Mouse (Mus musculus) lung, embryonic 14.5 days (tissue): Measurements from ENCODE around the gene Calcr. TPM values are rescaled to one million over a fixed set of nuclear protein-coding genes. Genes with fewer than 3 reads are reported as not detected.
"Not testable (repeated sequence)": the region's sequence is repeated elsewhere in the genome, so short reads cannot be mapped to it uniquely, and the experiment has no call there.

ENCODE experiments used
- ATAC-seq: fragments of 200-750 bp; cut with Nextera tagmentation; 2 replicates; pipeline ENCODE4 v1.8.0; 2017; ENCODE audit warnings: mild to moderate bottlenecking, moderate TSS enrichment, moderate library complexity; ENCODE audit not compliant: insufficient read depth
- DNase-seq: peaks from one replicate; pipeline ENCODE4 v3.0.0-alpha.2; 2015
- H3K27ac ChIP-seq: fragments of 300-500 bp; sonication (generic); 2 replicates; pipeline ENCODE4 v1.5.1; 2014; ENCODE audit warnings: low read depth, mild to moderate bottlenecking, moderate library complexity
- H3K27me3 ChIP-seq: fragments of 300-500 bp; sonication (generic); 2 replicates; pipeline ENCODE4 v1.6.1; 2014; ENCODE audit warnings: low read length, control low read depth; ENCODE audit not compliant: insufficient read depth
- H3K36me3 ChIP-seq: fragments of 300-500 bp; sonication (generic); 2 replicates; pipeline ENCODE4 v1.6.1; 2014; ENCODE audit warnings: control low read depth; ENCODE audit not compliant: insufficient read depth
- H3K4me1 ChIP-seq: fragments of 300-500 bp; sonication (generic); 2 replicates; pipeline ENCODE4 v1.6.1; 2014; ENCODE audit warnings: antibody characterized with exemption, control low read depth; ENCODE audit not compliant: insufficient read depth
- H3K4me2 ChIP-seq: fragments of 300-500 bp; sonication (generic); 2 replicates; pipeline ENCODE4 v1.6.1; 2014; ENCODE audit warnings: mild to moderate bottlenecking
- H3K4me3 ChIP-seq: fragments of 300-500 bp; sonication (generic); 2 replicates; pipeline ENCODE4 v1.5.1; 2014; ENCODE audit warnings: low read depth, low read length
- H3K9ac ChIP-seq: fragments of 300-500 bp; sonication (generic); 2 replicates; pipeline ENCODE4 v1.6.1; 2014
- H3K9me3 ChIP-seq: fragments of 300-500 bp; sonication (generic); 2 replicates; pipeline ENCODE4 v1.6.1; 2016; ENCODE audit warnings: low read depth, low read length, control low read depth
- CTCF ChIP-seq: IDR thresholded peaks from 2 replicates; pipeline ENCODE4 v1.5.1; 2016; ENCODE audit warnings: antibody characterized with exemption, low read depth
- WGBS: fragments of 180-500 bp; shearing (Covaris S2); extraction: QIAGEN DNeasy Blood & Tissue Kit; methylation state at CpG from one replicate; pipeline ENCODE4 v1.1.7; 2014; 5-methylcytosine and 5-hydroxymethylcytosine counted together
- polyA plus RNA-seq: library from polyadenylated mRNA; unstranded; fragments of >200 nt; fragmentation: Nextera tagmentation; extraction: Ambion mirVana; gene quantifications from 2 replicates; pipeline ENCODE4 v1.2.1, GENCODE M21; 2014

Calcr gene
- polyA plus RNA-seq, 1 experiment from 2014 or later: 0.37 TPM

GRCm38 (mm10) chr6:3741296-3741695 is 23.2 kb downstream of the Calcr start:
- ATAC-seq: no peak
- no peak overlapping the region for H3K4me3 ChIP-seq
- peak; percentile 11 for DNase-seq
- H3K4me1 ChIP-seq: no peaks in the 10 kb centered on the region
- H3K27me3 ChIP-seq: no peaks in the 10 kb centered on the region
- H3K9me3 ChIP-seq: no peaks in the 10 kb centered on the region
- no peak overlapping the region for H3K4me2 ChIP-seq
- no peaks in the 10 kb centered on the region for H3K36me3 ChIP-seq
- TF ChIP-seq CTCF: no peak
- H3K27ac ChIP-seq: no peak overlapping the region
- WGBS: 42% methylated on average over 11 of the region's 11 CpGs
- no peak overlapping the region for H3K9ac ChIP-seq

- no peak for TF ChIP-seq CTCF
- no peak overlapping the region for H3K9ac ChIP-seq
- H3K4me1 ChIP-seq: no peaks in the 10 kb centered on the region
- H3K4me3 ChIP-seq: no peak overlapping the region
- no peaks in the 10 kb centered on the region for H3K27me3 ChIP-seq
- H3K9me3 ChIP-seq: no peaks in the 10 kb centered on the region
- DNase-seq: no peak
- no peak overlapping the region for H3K27ac ChIP-seq
- no peak overlapping the region for H3K4me2 ChIP-seq
- WGBS: 67% methylated on average over 4 of the region's 4 CpGs
- no peaks in the 10 kb centered on the region for H3K36me3 ChIP-seq
- no peak for ATAC-seq
Measured at GRCm38 (mm10) chr6:3730246-3730867, 34.2 kb downstream of the Calcr start.

GRCm38 (mm10) chr6:3688087-3688642 is 76.3 kb downstream of the Calcr start:
- H3K9me3 ChIP-seq: no peaks in the 10 kb centered on the region
- no peaks in the 10 kb centered on the region for H3K36me3 ChIP-seq
- 66% methylated on average over 7 of the region's 7 CpGs for WGBS
- DNase-seq: no peak
- no peak overlapping the region for H3K9ac ChIP-seq
- H3K4me1 ChIP-seq: no peaks in the 10 kb centered on the region
- TF ChIP-seq CTCF: no peak
- no peaks in the 10 kb centered on the region for H3K27me3 ChIP-seq
- ATAC-seq: no peak
- no peak overlapping the region for H3K4me2 ChIP-seq
- H3K27ac ChIP-seq: no peak overlapping the region
- H3K4me3 ChIP-seq: no peak overlapping the region

GRCm38 (mm10) chr6:3678286-3678685 is 86.2 kb downstream of the Calcr start:
- not testable (repeated sequence) for H3K36me3 ChIP-seq, H3K4me2 ChIP-seq, H3K27ac ChIP-seq, DNase-seq, H3K27me3 ChIP-seq, H3K9me3 ChIP-seq, H3K4me3 ChIP-seq, H3K9ac ChIP-seq, H3K4me1 ChIP-seq, ATAC-seq
- WGBS: 46% methylated on average over 2 of the region's 2 CpGs

- Histone ChIP-seq H3K4me1 (no peaks in the 10 kb centered on the region), H3K9ac (no peak overlapping the region), H3K36me3 (no peaks in the 10 kb centered on the region), H3K4me2 (no peak overlapping the region), H3K9me3 (no peaks in the 10 kb centered on the region), H3K27me3 (no peaks in the 10 kb centered on the region), H3K27ac (no peak overlapping the region), H3K4me3 (no peak overlapping the region)
- ATAC-seq (no peak), DNase-seq (no peak)
- 80% methylated on average over 2 of the region's 2 CpGs for WGBS
- TF ChIP-seq CTCF: no peak
Measured at GRCm38 (mm10) chr6:3677806-3678205, 86.7 kb downstream of the Calcr start.

- WGBS: 80% methylated on average over 4 of the region's 4 CpGs
- H3K27ac ChIP-seq, DNase-seq, ATAC-seq, H3K27me3 ChIP-seq, H3K4me3 ChIP-seq, H3K36me3 ChIP-seq, H3K9ac ChIP-seq, H3K4me2 ChIP-seq, H3K4me1 ChIP-seq, H3K9me3 ChIP-seq: not testable (repeated sequence)
Measured at GRCm38 (mm10) chr6:3671941-3672340, 92.6 kb downstream of the Calcr start.

GRCm38 (mm10) chr6:3664147-3664716 is 100.3 kb downstream of the Calcr start:
- WGBS: 51% methylated on average over 10 of the region's 10 CpGs
- no peaks in the 10 kb centered on the region for H3K9me3 ChIP-seq
- no peak overlapping the region for H3K4me2 ChIP-seq
- no peaks in the 10 kb centered on the region for H3K36me3 ChIP-seq
- TF ChIP-seq CTCF: no peak
- peak; percentile 15 for DNase-seq
- H3K4me3 ChIP-seq: no peak overlapping the region
- peak; percentile 63; the same call in 1 of the 2 replicates for ATAC-seq
- no peak overlapping the region for H3K27ac ChIP-seq
- H3K9ac ChIP-seq: no peak overlapping the region
- H3K4me1 ChIP-seq: no peaks in the 10 kb centered on the region
- H3K27me3 ChIP-seq: no peaks in the 10 kb centered on the region
